Mouse (Mus musculus) embryonic facial prominence, embryonic 12.5 days (tissue): ENCODE measurements around the gene Irx4. TPM values are rescaled to one million over a fixed set of nuclear protein-coding genes. Genes with fewer than 3 reads are reported as not detected.

Experiments used
- ATAC-seq: fragments of 200-750 bp; cut with Nextera tagmentation; 2 replicates; pipeline ENCODE4 v1.8.0; 2017; ENCODE audit not compliant: insufficient number of reproducible peaks, insufficient read depth, low FRiP score, low TSS enrichment
- H3K27ac ChIP-seq: fragments of 300-500 bp; sonication (generic); 2 replicates; pipeline ENCODE4 v1.5.1; 2016; ENCODE audit warnings: mild to moderate bottlenecking
- H3K27me3 ChIP-seq: fragments of 300-500 bp; sonication (generic); 2 replicates; pipeline ENCODE4 v1.6.1; 2016; ENCODE audit warnings: mild to moderate bottlenecking, moderate library complexity
- H3K36me3 ChIP-seq: fragments of 300-500 bp; sonication (generic); 2 replicates; pipeline ENCODE4 v1.6.1; 2016; ENCODE audit warnings: mild to moderate bottlenecking
- H3K4me1 ChIP-seq: fragments of 300-500 bp; sonication (generic); 2 replicates; pipeline ENCODE4 v1.6.1; 2016
- H3K4me2 ChIP-seq: fragments of 300-500 bp; sonication (generic); replicated peaks from 2 replicates; pipeline ENCODE4 v1.6.1; 2016; ENCODE audit warnings: mild to moderate bottlenecking, moderate library complexity
- H3K4me3 ChIP-seq: fragments of 300-500 bp; sonication (generic); 2 replicates; pipeline ENCODE4 v1.5.1; 2016; ENCODE audit warnings: mild to moderate bottlenecking
- H3K9ac ChIP-seq: fragments of 300-500 bp; sonication (generic); 2 replicates; pipeline ENCODE4 v1.6.1; 2016; ENCODE audit warnings: mild to moderate bottlenecking, moderate library complexity
- H3K9me3 ChIP-seq: fragments of 300-500 bp; sonication (generic); 2 replicates; pipeline ENCODE4 v1.6.1; 2016; ENCODE audit warnings: mild to moderate bottlenecking, moderate library complexity
- WGBS: fragments of 180-500 bp; shearing (Covaris S2); methylation state at CpG from one replicate; pipeline ENCODE4 v1.1.7; 2016; 5-methylcytosine and 5-hydroxymethylcytosine counted together
- polyA plus RNA-seq: library from polyadenylated mRNA; unstranded; fragments of >200 nt; fragmentation: Nextera tagmentation; extraction: Ambion mirVana; gene quantifications from 2 replicates; pipeline ENCODE4 v1.2.1, GENCODE M21; 2016

Irx4 gene
- polyA plus RNA-seq, 1 experiment from 2014 or later, result 5.8 TPM

DNA sequence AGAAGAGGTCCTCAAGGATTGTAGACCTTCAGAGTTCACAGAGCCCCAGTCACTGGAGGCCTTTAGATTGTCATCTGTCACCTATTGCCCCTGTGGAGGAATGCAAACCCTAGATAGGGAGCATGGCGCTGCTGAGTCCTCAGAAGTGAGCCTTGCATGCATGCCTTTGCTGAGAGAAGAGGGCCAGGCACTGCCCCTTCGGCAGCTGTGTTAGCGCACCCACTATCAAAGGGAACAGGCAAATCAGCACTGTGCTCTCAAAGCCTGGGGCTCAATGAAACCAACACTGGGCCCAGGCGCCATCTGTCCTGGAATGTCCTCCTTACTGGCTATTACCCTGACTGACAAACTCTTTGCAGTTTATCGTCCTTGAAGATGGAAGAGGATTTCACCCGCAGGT lies 44.5 kb downstream of the Irx4 start:
- H3K27me3 ChIP-seq, result peaks cover 12% of the 10 kb centered on the region; the same call in 1 of the 2 replicates
- no peaks in the 10 kb centered on the region for H3K4me1 ChIP-seq
- no peak overlapping the region for H3K4me2 ChIP-seq
- no peak for ATAC-seq
- no peaks in the 10 kb centered on the region for H3K36me3 ChIP-seq
- no peak overlapping the region for H3K4me3 ChIP-seq
- no peaks in the 10 kb centered on the region for H3K9me3 ChIP-seq
- no peak overlapping the region for H3K9ac ChIP-seq
- H3K27ac ChIP-seq, result no peak overlapping the region
- WGBS, result 63% methylated on average over 6 of the region's 6 CpGs

DNA sequence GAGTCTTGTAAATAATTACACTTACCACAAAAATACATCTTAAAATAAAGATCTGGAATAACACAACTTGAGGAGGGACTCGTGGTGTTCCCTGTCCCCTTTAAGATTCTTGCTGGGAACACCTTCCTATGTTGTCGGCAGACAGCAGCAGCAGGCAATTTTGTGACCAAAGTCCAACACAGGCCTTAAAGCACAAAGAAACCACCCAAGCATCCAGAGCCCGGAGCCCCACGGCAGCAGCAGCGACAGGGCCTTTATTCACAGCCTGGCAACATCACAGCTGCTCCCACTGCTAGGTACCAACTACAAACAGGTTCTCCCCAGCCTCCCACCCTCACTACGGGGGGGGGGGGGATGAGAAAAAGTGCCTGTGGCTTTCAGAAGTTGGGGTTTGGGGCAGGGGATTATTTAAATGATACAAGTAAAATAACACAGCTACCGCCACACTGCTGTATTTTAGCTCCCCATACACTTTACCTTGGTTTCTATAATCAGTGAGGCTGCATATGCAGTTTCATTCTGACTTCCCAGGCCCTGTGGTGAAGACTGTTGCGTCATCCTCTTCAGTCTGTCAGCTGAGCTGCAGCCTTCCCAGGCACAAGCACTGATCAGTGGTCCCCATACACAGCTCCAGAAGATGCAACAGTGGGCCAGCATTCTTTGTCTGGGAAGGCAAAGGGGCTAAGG lies 45.3 kb downstream of the Irx4 start:
- no peak for ATAC-seq
- 42% methylated on average over 8 of the region's 8 CpGs for WGBS
- H3K27me3 ChIP-seq, result peaks cover 12% of the 10 kb centered on the region; the same call in 1 of the 2 replicates
- H3K4me1 ChIP-seq, result no peaks in the 10 kb centered on the region
- no peaks in the 10 kb centered on the region for H3K9me3 ChIP-seq
- no peak overlapping the region for H3K27ac ChIP-seq
- no peak overlapping the region for H3K4me3 ChIP-seq
- no peaks in the 10 kb centered on the region for H3K36me3 ChIP-seq
- H3K4me2 ChIP-seq, result no peak overlapping the region
- H3K9ac ChIP-seq, result no peak overlapping the region

- WGBS, result 53% methylated on average over 4 of the region's 4 CpGs
Observed at GRCm38 (mm10) chr13:73306085-73306410, 45.8 kb downstream of the Irx4 start.

GRCm38 (mm10) chr13:73306430-73306829 lies 46.2 kb downstream of the Irx4 start:
- H3K36me3 ChIP-seq, result no peaks in the 10 kb centered on the region
- no peak overlapping the region for H3K9ac ChIP-seq
- peaks cover 12% of the 10 kb centered on the region; the same call in 1 of the 2 replicates for H3K27me3 ChIP-seq
- no peaks in the 10 kb centered on the region for H3K4me1 ChIP-seq
- 63% methylated on average over 4 of the region's 4 CpGs for WGBS
- no peak overlapping the region for H3K4me2 ChIP-seq
- no peaks in the 10 kb centered on the region for H3K9me3 ChIP-seq
- H3K27ac ChIP-seq, result no peak overlapping the region
- no peak overlapping the region for H3K4me3 ChIP-seq
- no peak for ATAC-seq

More at GRCm38 (mm10) chr13:73306085-73306410, 45.8 kb downstream of the Irx4 start:
- Histone ChIP-seq H3K9ac (no peak overlapping the region), H3K4me3 (no peak overlapping the region), H3K4me1 (no peaks in the 10 kb centered on the region), H3K27me3 (peaks cover 12% of the 10 kb centered on the region; the same call in 1 of the 2 replicates), H3K27ac (no peak overlapping the region), H3K36me3 (no peaks in the 10 kb centered on the region), H3K4me2 (no peak overlapping the region), H3K9me3 (no peaks in the 10 kb centered on the region)
- ATAC-seq, result no peak

DNA sequence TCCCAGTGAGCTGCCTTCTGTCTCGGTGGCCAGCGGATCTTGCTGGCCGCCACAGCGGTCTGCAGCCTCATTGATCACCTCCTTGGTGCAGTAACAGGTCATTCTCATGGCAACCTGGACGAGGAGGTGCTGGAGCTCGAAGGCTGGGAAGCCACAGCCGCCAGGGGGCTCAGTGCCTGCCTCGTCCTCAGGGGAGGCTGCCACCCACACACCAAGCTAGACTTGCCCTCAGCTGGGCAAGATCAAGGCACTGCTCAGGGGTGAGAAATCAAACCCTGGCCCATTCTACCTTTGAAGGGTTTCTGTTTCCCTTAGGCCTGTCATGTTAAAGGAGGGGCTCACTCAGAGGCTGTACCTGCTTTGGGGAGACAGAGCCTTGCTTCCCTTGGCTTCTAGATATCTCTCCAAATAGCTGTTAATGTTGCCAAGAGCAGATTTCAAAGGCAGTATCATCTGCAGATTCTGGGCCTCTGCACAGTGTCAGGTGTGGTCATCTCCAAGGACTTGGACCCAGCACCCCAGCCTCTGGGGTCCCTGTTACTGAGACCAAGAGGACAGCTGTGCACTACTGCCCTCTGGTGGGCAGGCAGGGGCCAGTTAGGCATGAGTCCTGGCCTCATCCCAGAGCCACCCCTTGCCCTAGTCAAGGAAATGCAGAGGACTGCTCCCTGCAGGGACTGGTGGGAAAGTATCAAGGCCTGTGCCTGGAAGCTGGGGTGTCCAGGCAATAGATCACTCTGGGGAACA lies 50.1 kb downstream of the Irx4 start:
- H3K4me2 ChIP-seq, result no peak overlapping the region
- no peak overlapping the region for H3K9ac ChIP-seq
- ATAC-seq, result peak; percentile 65; the same call in 1 of the 2 replicates
- no peak overlapping the region for H3K4me3 ChIP-seq
- no peaks in the 10 kb centered on the region for H3K36me3 ChIP-seq
- H3K27ac ChIP-seq, result no peak overlapping the region
- no peaks in the 10 kb centered on the region for H3K9me3 ChIP-seq
- H3K4me1 ChIP-seq, result no peaks in the 10 kb centered on the region
- 26% methylated on average over 8 of the region's 8 CpGs for WGBS
- H3K27me3 ChIP-seq, result peaks cover 12% of the 10 kb centered on the region; the same call in 1 of the 2 replicates

Other genes with a start within 250 kb of the Irx4 start
- gene Mrpl36, start 68.0 kb downstream of the Irx4 start, polyA plus RNA-seq, result 119 and 124 TPM in 2 replicates
- 350 and 367 TPM in 2 replicates for gene Ndufs6, start 68.1 kb downstream of the Irx4 start, polyA plus RNA-seq
- 59.3 and 64.8 TPM in 2 replicates for gene Lpcat1, start 206.7 kb downstream of the Irx4 start, polyA plus RNA-seq